Mouse (Mus musculus) mouse embryonic stem cell (cell line): Measurements from ENCODE around the gene Terb2.
"Not testable (repeated sequence)": the region's sequence is repeated elsewhere in the genome, so short reads cannot be mapped to it uniquely, and the experiment has no call there.

Experiments used
- in situ Hi-C, 2 experiments: fragments of 300-500 bp; cut with MboI; formaldehyde crosslinking; loops; 1 replicate in 1 of 2; 3 replicates in 1 of 2; pipeline ENCODE4 v1.14.3; 2019 to 2020; ENCODE audit warnings: low sequenced_read_pairs in 2 of 2, low pct_unique_long_range_greater_than_20kb in 1 of 2, mixed read lengths in 1 of 2; ENCODE audit not compliant: unreplicated experiment in 1 of 2

Gene Terb2

DNA sequence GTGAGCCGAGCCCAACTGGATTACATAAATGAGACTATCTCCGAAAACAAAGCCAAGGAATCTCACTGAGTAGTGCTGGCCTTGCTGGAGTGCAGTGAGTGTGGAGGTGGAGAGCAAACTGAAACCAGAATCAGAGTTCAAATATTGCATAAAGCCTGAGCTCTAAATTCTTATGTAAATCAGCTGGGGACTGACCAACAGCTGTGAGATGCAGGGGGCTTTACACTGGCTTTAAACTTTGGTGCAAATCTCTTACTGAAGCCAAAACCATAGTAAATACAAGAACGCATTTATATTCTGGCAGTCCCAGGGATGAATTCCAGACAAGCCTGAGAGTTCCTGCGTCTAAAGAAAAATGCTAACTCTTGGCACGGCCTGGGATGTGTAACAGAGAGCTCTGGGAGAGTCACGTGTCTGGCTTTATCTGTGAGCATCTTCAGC, 27.7 kb upstream of the Terb2 start:
- in situ Hi-C loops: no loop called here

- in situ Hi-C loops: loop anchor here in 1 of 2 experiments (10.0 kb wide), 1 partner anchor 85 kb away; no protein-coding TSS in a partner anchor
Measured at GRCm38 (mm10) chr2:122159667-122160066, 26.4 kb upstream of the Terb2 start.

GRCm38 (mm10) chr2:122160680-122161079, 25.4 kb upstream of the Terb2 start, which contains the start of gene Trim69:
Trim69 (plus strand) TSS chr2:122160700.
- in situ Hi-C loops: loop anchor here in 1 of 2 experiments (10.0 kb wide), 1 partner anchor 86 kb away; no protein-coding TSS in a partner anchor

DNA sequence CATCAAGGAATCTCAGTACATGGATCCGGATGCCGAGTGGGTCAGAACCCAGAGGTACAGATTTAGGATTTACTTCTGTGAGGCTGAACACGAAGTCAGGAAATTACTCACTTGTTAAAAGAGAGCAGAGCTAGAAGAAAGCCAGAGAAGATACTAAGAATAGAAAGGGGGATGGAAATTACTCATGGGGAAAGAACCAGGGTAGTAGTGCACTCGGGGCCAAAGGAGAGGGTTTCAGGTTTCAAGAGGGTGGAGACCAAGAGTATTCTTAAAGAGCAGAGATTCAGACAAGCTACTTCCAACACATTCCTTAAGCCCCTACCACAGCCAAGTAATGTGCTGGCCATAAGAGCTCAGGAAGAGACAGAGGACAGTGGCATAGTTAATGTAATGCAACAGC, 24.5 kb upstream of the Terb2 start:
- in situ Hi-C loops: loop anchor here in 1 of 2 experiments (10.0 kb wide), 1 partner anchor 87 kb away; no protein-coding TSS in a partner anchor

- in situ Hi-C loops: loop anchor here in 1 of 2 experiments (10.0 kb wide), 1 partner anchor 88 kb away; no protein-coding TSS in a partner anchor
Measured at GRCm38 (mm10) chr2:122162529-122162928, 23.5 kb upstream of the Terb2 start.

- in situ Hi-C loops: loop anchor here in 1 of 2 experiments (10.0 kb wide), 1 partner anchor 89 kb away; no protein-coding TSS in a partner anchor
Measured at GRCm38 (mm10) chr2:122163430-122164195, 22.5 kb upstream of the Terb2 start.

GRCm38 (mm10) chr2:122164293-122164692, 21.8 kb upstream of the Terb2 start:
- in situ Hi-C loops: loop anchor here in 1 of 2 experiments (10.0 kb wide), 1 partner anchor 89 kb away; no protein-coding TSS in a partner anchor

- in situ Hi-C loops: no loop called here
Measured at GRCm38 (mm10) chr2:122171292-122171691, 14.8 kb upstream of the Terb2 start.

GRCm38 (mm10) chr2:122172188-122172587, 13.9 kb upstream of the Terb2 start:
- in situ Hi-C loops: no loop called here

- in situ Hi-C loops: no loop called here
Measured at GRCm38 (mm10) chr2:122180051-122180822, 5.8 kb upstream of the Terb2 start.

GRCm38 (mm10) chr2:122185086-122185485, 986 bp upstream of the Terb2 start:
- in situ Hi-C loops: no loop called here

- in situ Hi-C loops: no loop called here
Measured at GRCm38 (mm10) chr2:122186751-122187150, 679 bp downstream of the Terb2 start.

GRCm38 (mm10) chr2:122191849-122192248, 5.8 kb downstream of the Terb2 start:
- in situ Hi-C loops: no loop called here

GRCm38 (mm10) chr2:122194509-122194929, 8.4 kb downstream of the Terb2 start:
- in situ Hi-C loops: no loop called here

- in situ Hi-C loops: no loop called here
Measured at GRCm38 (mm10) chr2:122201501-122201900, 15.4 kb downstream of the Terb2 start.

DNA sequence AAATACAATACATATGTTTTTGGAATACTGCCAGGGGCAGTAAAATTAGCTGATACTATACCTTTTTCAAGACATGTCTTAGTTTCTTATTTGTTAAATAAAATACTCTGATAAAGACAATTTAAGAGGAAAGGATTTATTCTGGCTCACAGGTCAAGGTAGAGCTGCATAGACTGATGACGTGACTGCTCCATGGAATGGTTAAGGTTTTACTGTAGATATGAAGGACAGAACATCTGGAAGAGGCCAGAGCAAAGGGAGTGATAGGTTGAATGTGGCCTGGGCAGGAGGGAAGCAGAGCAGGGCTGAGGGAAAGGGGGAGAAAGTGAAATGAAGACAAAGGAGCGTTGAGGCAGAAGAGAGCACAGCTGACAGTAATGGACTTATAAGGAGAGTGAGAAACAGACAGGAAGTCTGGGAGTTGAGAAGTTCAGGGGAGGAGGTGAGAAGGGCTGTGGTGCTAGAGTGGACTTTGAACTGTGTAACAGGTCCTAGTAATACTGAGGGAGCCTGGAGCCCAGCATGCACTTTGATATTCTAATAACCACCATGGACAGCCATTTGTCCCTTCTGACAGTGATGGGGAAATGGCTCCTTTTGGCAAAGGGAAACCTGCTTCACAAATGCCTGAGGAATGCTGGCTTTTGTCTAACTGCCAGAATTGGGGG, 20.5 kb downstream of the Terb2 start:
- in situ Hi-C loops: no loop called here

- in situ Hi-C loops: no loop called here
Measured at GRCm38 (mm10) chr2:122210534-122211228, 24.6 kb downstream of the Terb2 start.

DNA sequence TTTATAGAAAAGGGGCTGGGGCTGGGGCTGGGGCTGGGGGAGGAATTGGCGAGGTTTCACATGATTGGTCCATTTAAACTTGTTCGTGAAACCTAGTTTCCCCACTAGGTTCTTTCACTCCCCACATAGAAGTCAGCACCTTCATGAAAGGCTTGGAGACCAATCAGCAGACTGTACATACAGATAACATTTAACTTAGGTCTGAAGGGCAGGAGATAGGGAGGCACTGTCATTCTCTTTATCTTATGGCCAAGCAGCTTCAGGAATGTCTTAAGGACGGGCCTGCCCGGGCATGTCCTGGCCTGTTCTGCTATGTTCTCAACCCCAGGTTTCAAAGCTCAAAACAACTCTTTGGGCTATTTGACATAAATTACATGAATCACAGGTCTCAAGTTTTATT, 31.0 kb downstream of the Terb2 start:
- in situ Hi-C loops: not testable (repeated sequence)
